Mouse (Mus musculus): Measurements from ENCODE around the gene Hmox2. TPM values are rescaled to one million over a fixed set of nuclear protein-coding genes. Genes with fewer than 3 reads are reported as not detected.

The Hmox2 gene
- polyA plus RNA-seq, 1 experiment: 42.6 TPM

- Histone ChIP-seq H3K79me2 (ENCODE audit: control insufficient read depth, insufficient read depth) (peaks cover 86% of the 10 kb centered on the region), H3K79me3 (ENCODE audit: low read depth) (peaks cover 58% of the 10 kb centered on the region), H3K4me3 (ENCODE audit: insufficient read depth, poor library complexity, severe bottlenecking) (no peak overlapping the region), H3K27me3 (ENCODE audit: control insufficient read depth, insufficient read depth, insufficient read length) (no peaks in the 10 kb centered on the region), H3K36me3 (ENCODE audit: control insufficient read depth, insufficient read depth) (peaks cover 4% of the 10 kb centered on the region), H3ac (ENCODE audit: control insufficient read depth, insufficient read length, low read depth) (no peak overlapping the region)
- TF ChIP-seq CEBPB (IDR thresholded peaks at IDR 0.05; ENCODE audit: low read depth) (no peak), MAX (IDR thresholded peaks at IDR 0.05) (no peak), MYOG (IDR thresholded peaks at IDR 0.05; ENCODE audit: control insufficient read depth, extremely low read depth, insufficient read length) (no peak), FOSL1 (IDR thresholded peaks at IDR 0.05; ENCODE audit: insufficient read depth, low read length, poor library complexity, severe bottlenecking) (no peak), USF1 (IDR thresholded peaks at IDR 0.05; ENCODE audit: low read depth) (no peak), CTCF (IDR thresholded peaks at IDR 0.05; ENCODE audit: control insufficient read depth, insufficient read depth, insufficient read length) (no peak), MYOD1 (IDR thresholded peaks at IDR 0.05; ENCODE audit: control insufficient read depth, insufficient read length, low read depth) (no peak)
These were observed 59.5 kb downstream of the Hmox2 start for GRCm38 (mm10) chr16:4785706-4786105.

- Histone ChIP-seq H3ac (ENCODE audit: control insufficient read depth, insufficient read length, low read depth) (no peak overlapping the region), H3K79me2 (ENCODE audit: control insufficient read depth, insufficient read depth) (peaks cover 63% of the 10 kb centered on the region), H3K27me3 (ENCODE audit: control insufficient read depth, insufficient read depth, insufficient read length) (no peaks in the 10 kb centered on the region), H3K36me3 (ENCODE audit: control insufficient read depth, insufficient read depth) (peaks cover 4% of the 10 kb centered on the region), H3K79me3 (ENCODE audit: low read depth) (peaks cover 49% of the 10 kb centered on the region), H3K4me3 (ENCODE audit: insufficient read depth, poor library complexity, severe bottlenecking) (no peak overlapping the region)
- TF ChIP-seq CTCF (IDR thresholded peaks at IDR 0.05; ENCODE audit: control insufficient read depth, insufficient read depth, insufficient read length) (no peak), USF1 (IDR thresholded peaks at IDR 0.05; ENCODE audit: low read depth) (no peak), MYOD1 (IDR thresholded peaks at IDR 0.05; ENCODE audit: control insufficient read depth, insufficient read length, low read depth) (no peak), MAX (IDR thresholded peaks at IDR 0.05) (no peak), FOSL1 (IDR thresholded peaks at IDR 0.05; ENCODE audit: insufficient read depth, low read length, poor library complexity, severe bottlenecking) (no peak), MYOG (IDR thresholded peaks at IDR 0.05; ENCODE audit: control insufficient read depth, extremely low read depth, insufficient read length) (no peak), CEBPB (IDR thresholded peaks at IDR 0.05; ENCODE audit: low read depth) (no peak)
These were observed 62.0 kb downstream of the Hmox2 start for GRCm38 (mm10) chr16:4788176-4788575.

GRCm38 (mm10) chr16:4789311-4789768 lies 63.2 kb downstream of the Hmox2 start:
- Histone ChIP-seq H3K79me3 (ENCODE audit: low read depth) (peaks cover 42% of the 10 kb centered on the region), H3K4me3 (ENCODE audit: insufficient read depth, poor library complexity, severe bottlenecking) (peak overlapping the region; percentile 80), H3K36me3 (ENCODE audit: control insufficient read depth, insufficient read depth) (peaks cover 4% of the 10 kb centered on the region), H3K79me2 (ENCODE audit: control insufficient read depth, insufficient read depth) (peaks cover 51% of the 10 kb centered on the region), H3ac (ENCODE audit: control insufficient read depth, insufficient read length, low read depth) (peak overlapping the region; percentile 94), H3K27me3 (ENCODE audit: control insufficient read depth, insufficient read depth, insufficient read length) (no peaks in the 10 kb centered on the region)
- TF ChIP-seq MYOD1 (IDR thresholded peaks at IDR 0.05; ENCODE audit: control insufficient read depth, insufficient read length, low read depth): no peak
- no peak for TF ChIP-seq MAX (IDR thresholded peaks at IDR 0.05)
- no peak for TF ChIP-seq USF1 (IDR thresholded peaks at IDR 0.05; ENCODE audit: low read depth)
- no peak for TF ChIP-seq MYOG (IDR thresholded peaks at IDR 0.05; ENCODE audit: control insufficient read depth, extremely low read depth, insufficient read length)
- no peak for TF ChIP-seq FOSL1 (IDR thresholded peaks at IDR 0.05; ENCODE audit: insufficient read depth, low read length, poor library complexity, severe bottlenecking)
- no peak for TF ChIP-seq CEBPB (IDR thresholded peaks at IDR 0.05; ENCODE audit: low read depth)
- no peak for TF ChIP-seq CTCF (IDR thresholded peaks at IDR 0.05; ENCODE audit: control insufficient read depth, insufficient read depth, insufficient read length)

- Histone ChIP-seq H3K79me3 (ENCODE audit: low read depth) (peaks cover 38% of the 10 kb centered on the region), H3K27me3 (ENCODE audit: control insufficient read depth, insufficient read depth, insufficient read length) (no peaks in the 10 kb centered on the region), H3K79me2 (ENCODE audit: control insufficient read depth, insufficient read depth) (peaks cover 44% of the 10 kb centered on the region), H3ac (ENCODE audit: control insufficient read depth, insufficient read length, low read depth) (peak within 1 kb of the TSS; percentile 94), H3K36me3 (ENCODE audit: control insufficient read depth, insufficient read depth) (peaks cover 4% of the 10 kb centered on the region), H3K4me3 (ENCODE audit: insufficient read depth, poor library complexity, severe bottlenecking) (peak within 1 kb of the TSS; percentile 80)
- TF ChIP-seq MYOD1 (IDR thresholded peaks at IDR 0.05; ENCODE audit: control insufficient read depth, insufficient read length, low read depth): peak; percentile 27
- no peak for TF ChIP-seq MYOG (IDR thresholded peaks at IDR 0.05; ENCODE audit: control insufficient read depth, extremely low read depth, insufficient read length)
- no peak for TF ChIP-seq CTCF (IDR thresholded peaks at IDR 0.05; ENCODE audit: control insufficient read depth, insufficient read depth, insufficient read length)
- no peak for TF ChIP-seq USF1 (IDR thresholded peaks at IDR 0.05; ENCODE audit: low read depth)
- TF ChIP-seq MAX (IDR thresholded peaks at IDR 0.05): peak; percentile 50
- no peak for TF ChIP-seq CEBPB (IDR thresholded peaks at IDR 0.05; ENCODE audit: low read depth)
- TF ChIP-seq FOSL1 (IDR thresholded peaks at IDR 0.05; ENCODE audit: insufficient read depth, low read length, poor library complexity, severe bottlenecking): no peak
These were observed 63.8 kb downstream of the Hmox2 start, which contains the start of gene Cdip1 for GRCm38 (mm10) chr16:4789810-4790559. TSS of gene Cdip1 (minus strand) at chr16:4790292.

GRCm38 (mm10) chr16:4791332-4791731 lies 65.2 kb downstream of the Hmox2 start:
- no peak overlapping the region for H3K4me3 ChIP-seq (ENCODE audit: insufficient read depth, poor library complexity, severe bottlenecking)
- H3K79me3 ChIP-seq (ENCODE audit: low read depth): peaks cover 29% of the 10 kb centered on the region
- peaks cover 3% of the 10 kb centered on the region for H3K36me3 ChIP-seq (ENCODE audit: control insufficient read depth, insufficient read depth)
- no peaks in the 10 kb centered on the region for H3K27me3 ChIP-seq (ENCODE audit: control insufficient read depth, insufficient read depth, insufficient read length)
- peaks cover 34% of the 10 kb centered on the region for H3K79me2 ChIP-seq (ENCODE audit: control insufficient read depth, insufficient read depth)
- no peak for TF ChIP-seq FOSL1 (IDR thresholded peaks at IDR 0.05; ENCODE audit: insufficient read depth, low read length, poor library complexity, severe bottlenecking)
- TF ChIP-seq MYOD1 (IDR thresholded peaks at IDR 0.05; ENCODE audit: control insufficient read depth, insufficient read length, low read depth): no peak
- TF ChIP-seq MYOG (IDR thresholded peaks at IDR 0.05; ENCODE audit: control insufficient read depth, extremely low read depth, insufficient read length): no peak
- TF ChIP-seq MAX (IDR thresholded peaks at IDR 0.05): no peak
- no peak for TF ChIP-seq CEBPB (IDR thresholded peaks at IDR 0.05; ENCODE audit: low read depth)
- no peak for TF ChIP-seq USF1 (IDR thresholded peaks at IDR 0.05; ENCODE audit: low read depth)
- TF ChIP-seq CTCF (IDR thresholded peaks at IDR 0.05; ENCODE audit: control insufficient read depth, insufficient read depth, insufficient read length): no peak
- H3ac ChIP-seq (ENCODE audit: control insufficient read depth, insufficient read length, low read depth): no peak overlapping the region
